15 mouse cellular contexts compared by ENCODE assay signal in genomic region chr19:56061882-56062540, GRCm38 (mm10).
A peak's percentile ranks its signal among the peaks of the same experiment; 100 is the strongest.
DNase-seq lines count a peak whose midpoint lies in the region; ATAC-seq lines count a peak whose summit lies in the region.
"Had no signal": no experiment of that assay in that cellular context is flagged by ENCODE, and none has a peak within 500 bp of the region (broad histone marks: within the 10 kb centered on the region; RNA-seq: fewer than 3 reads in every experiment).

No protein-coding gene starts in this region.

- no peaks in the 10 kb centered on the region for H3K9me3 ChIP-seq in embryonic facial prominence, embryonic 14.5 days (ENCODE audit: control insufficient read depth, low read length)
- H3K9me3 ChIP-seq in hindbrain, embryonic 14.5 days (ENCODE audit: control insufficient read depth, low read length), result no peaks in the 10 kb centered on the region
- H3K9me3 ChIP-seq in midbrain, embryonic 16.5 days (replicated peaks; ENCODE audit: control insufficient read depth, low read length, poor library complexity, severe bottlenecking), result no peaks in the 10 kb centered on the region
- H3K9me3 ChIP-seq: embryonic facial prominence, embryonic 15.5 days had no signal

- H3K4me3 ChIP-seq in embryonic facial prominence, embryonic 14.5 days (ENCODE audit: low read depth, low read length), result no peak overlapping the region
- no peak overlapping the region for H3K4me3 ChIP-seq in hindbrain, embryonic 14.5 days (replicated peaks; ENCODE audit: low read length)
- no peak overlapping the region for H3K4me3 ChIP-seq in midbrain, embryonic 16.5 days (ENCODE audit: low read depth, low read length)
- H3K4me3 ChIP-seq: embryonic facial prominence, embryonic 15.5 days had no signal

- peak; percentile 67 for ATAC-seq in embryonic facial prominence, embryonic 14.5 days (ENCODE audit: low read depth)
- ATAC-seq in hindbrain, embryonic 14.5 days (ENCODE audit: low FRiP score), result peak; percentile 79; the same call in 1 of the 2 replicates
- peak; percentile 87 for ATAC-seq in midbrain, embryonic 16.5 days
- ATAC-seq: CD4-positive, CD25-positive, alpha-beta regulatory T cell, adult 4 months; intestine, embryonic 16.5 days; Patski had no signal

- H3K4me2 ChIP-seq in embryonic facial prominence, embryonic 14.5 days (ENCODE audit: low read depth, low read length), result no peak overlapping the region
- no peak overlapping the region for H3K4me2 ChIP-seq in hindbrain, embryonic 14.5 days (replicated peaks)
- no peak overlapping the region for H3K4me2 ChIP-seq in midbrain, embryonic 16.5 days (ENCODE audit: low read length)
- H3K4me2 ChIP-seq: embryonic facial prominence, embryonic 15.5 days had no signal

- no peaks in the 10 kb centered on the region for H3K27me3 ChIP-seq in embryonic facial prominence, embryonic 14.5 days (replicated peaks; ENCODE audit: control insufficient read depth, insufficient read depth, low read length)
- 0 out of 2 replicates have a peak, but pooled peaks cover 4% of the 10 kb centered on the region for H3K27me3 ChIP-seq in hindbrain, embryonic 14.5 days (ENCODE audit: control insufficient read depth, insufficient read depth, low read length)
- H3K27me3 ChIP-seq in midbrain, embryonic 16.5 days (ENCODE audit: control insufficient read depth, insufficient read depth, low read depth, low read length), result 0 out of 2 replicates have a peak, but pooled peaks cover 2% of the 10 kb centered on the region
- H3K27me3 ChIP-seq: embryonic facial prominence, embryonic 15.5 days; Patski had no signal

- peak; percentile 73 for DNase-seq in embryo, embryonic 10 days (ENCODE audit: low spot score)
- peak; percentile 42 for DNase-seq in embryonic facial prominence, embryonic 14.5 days (ENCODE audit: low spot score)
- DNase-seq in hindbrain, embryonic 14.5 days (ENCODE audit: low spot score), result no peak
- no peak for DNase-seq in urinary bladder, postnatal 4 days (ENCODE audit: low spot score in 2 of 2)
- DNase-seq in cerebellum, adult 9-11 months, result no peak
- DNase-seq in heart, adult 9 months (ENCODE audit: low spot score in 2 of 2), result no peak
- no peak for DNase-seq in natural killer cell, adult 2 months (ENCODE audit: low spot score in 2 of 2)
- DNase-seq: adrenal gland, postnatal 10 days; cerebellum, adult 11 months; thymus, postnatal 4 days had no signal

- H3K4me1 ChIP-seq in embryonic facial prominence, embryonic 14.5 days (ENCODE audit: control insufficient read depth, insufficient read depth, low read length), result no peaks in the 10 kb centered on the region
- 0 out of 2 replicates have a peak, but pooled peaks cover 8% of the 10 kb centered on the region for H3K4me1 ChIP-seq in hindbrain, embryonic 14.5 days (replicated peaks; ENCODE audit: control insufficient read depth, insufficient read depth, low read length)
- no peaks in the 10 kb centered on the region; the same call in 1 of the 2 replicates for H3K4me1 ChIP-seq in midbrain, embryonic 16.5 days (ENCODE audit: control insufficient read depth, insufficient read depth, low read length)
- H3K4me1 ChIP-seq: embryonic facial prominence, embryonic 15.5 days had no signal

- no peak overlapping the region for H3K27ac ChIP-seq in embryonic facial prominence, embryonic 14.5 days (replicated peaks; ENCODE audit: low read depth, low read length)
- peak overlapping the region; percentile 38 for H3K27ac ChIP-seq in hindbrain, embryonic 14.5 days
- H3K27ac ChIP-seq in midbrain, embryonic 16.5 days (ENCODE audit: low read length), result peak overlapping the region; percentile 69
- H3K27ac ChIP-seq: embryonic facial prominence, embryonic 15.5 days had no signal

- no peak overlapping the region for H3K9ac ChIP-seq in embryonic facial prominence, embryonic 14.5 days (ENCODE audit: low read depth, low read length)
- no peak overlapping the region for H3K9ac ChIP-seq in hindbrain, embryonic 14.5 days
- H3K9ac ChIP-seq in midbrain, embryonic 16.5 days (ENCODE audit: low read depth, low read length), result no peak overlapping the region
- H3K9ac ChIP-seq: embryonic facial prominence, embryonic 15.5 days had no signal

- H3K36me3 ChIP-seq in embryonic facial prominence, embryonic 14.5 days (ENCODE audit: control insufficient read depth, insufficient read depth, low read length), result no peaks in the 10 kb centered on the region
- H3K36me3 ChIP-seq in hindbrain, embryonic 14.5 days (replicated peaks; ENCODE audit: control insufficient read depth, insufficient read depth), result no peaks in the 10 kb centered on the region
- H3K36me3 ChIP-seq in midbrain, embryonic 16.5 days (ENCODE audit: control insufficient read depth, insufficient read depth, low read length), result no peaks in the 10 kb centered on the region
- H3K36me3 ChIP-seq: embryonic facial prominence, embryonic 15.5 days had no signal

- 57% methylated on average over 10 of the region's 10 CpGs for WGBS in embryonic facial prominence, embryonic 14.5 days
- 9% methylated on average over 10 of the region's 10 CpGs for WGBS in hindbrain, embryonic 14.5 days
- WGBS in midbrain, embryonic 16.5 days, result 10% methylated on average over 10 of the region's 10 CpGs

Comparison
In these comparisons a context has a peak if more than half of its experiments do, and no peak if none do; other contexts are left out.
1. DNase-seq: peak in embryo, embryonic 10 days (single experiment) and embryonic facial prominence, embryonic 14.5 days (single experiment); none in hindbrain, embryonic 14.5 days (single experiment), urinary bladder, postnatal 4 days (0 of 2), cerebellum, adult 9-11 months (single experiment), heart, adult 9 months (0 of 2) and natural killer cell, adult 2 months (0 of 2).
2. Peak in every context shown above with its lines, with median percentiles within 50 percentile points of each other: ATAC-seq.